Mouse (Mus musculus) forebrain, embryonic 10.5 days (tissue): ENCODE measurements around the gene Btbd35f27. TPM values are rescaled to one million over a fixed set of nuclear protein-coding genes. Genes with fewer than 3 reads are reported as not detected.
"Not testable (repeated sequence)": the region's sequence is repeated elsewhere in the genome, so short reads cannot be mapped to it uniquely, and the experiment has no call there.

Experiments
- DNase-seq: peaks from one replicate; pipeline ENCODE4 v3.0.0-alpha.2; 2017; ENCODE audit warnings: low spot score; ENCODE audit errors: extremely low spot score
- H3K27ac ChIP-seq: fragments of 300-500 bp; sonication (generic); 2 replicates; pipeline ENCODE4 v1.5.1; 2016; ENCODE audit warnings: mild to moderate bottlenecking
- H3K27me3 ChIP-seq: fragments of 300-500 bp; sonication (generic); 2 replicates; pipeline ENCODE4 v1.6.1; 2016; ENCODE audit warnings: mild to moderate bottlenecking; ENCODE audit not compliant: poor library complexity, severe bottlenecking
- H3K36me3 ChIP-seq: fragments of 300-500 bp; sonication (generic); replicated peaks from 2 replicates; pipeline ENCODE4 v1.6.1; 2016; ENCODE audit warnings: mild to moderate bottlenecking, moderate library complexity
- H3K4me1 ChIP-seq: fragments of 300-500 bp; sonication (generic); 2 replicates; pipeline ENCODE4 v1.6.1; 2016
- H3K4me3 ChIP-seq: fragments of 300-500 bp; sonication (generic); 2 replicates; pipeline ENCODE4 v1.5.1; 2016; ENCODE audit warnings: mild to moderate bottlenecking, moderate library complexity
- H3K9me3 ChIP-seq: fragments of 300-500 bp; sonication (generic); 2 replicates; pipeline ENCODE4 v1.6.1; 2016; ENCODE audit warnings: mild to moderate bottlenecking, moderate library complexity
- WGBS: fragments of 180-500 bp; shearing (Covaris S2); methylation state at CpG from one replicate; pipeline ENCODE4 v1.1.7; 2016; 5-methylcytosine and 5-hydroxymethylcytosine counted together
- polyA plus RNA-seq: library from polyadenylated mRNA; unstranded; fragments of >200 nt; fragmentation: Nextera tagmentation; extraction: Ambion mirVana; gene quantifications from 2 replicates; pipeline ENCODE4 v1.2.1, GENCODE M21; 2016

Gene Btbd35f27
- not detected in 2 replicates for polyA plus RNA-seq

- not testable (repeated sequence) for H3K4me1 ChIP-seq, H3K27me3 ChIP-seq, H3K9me3 ChIP-seq, H3K4me3 ChIP-seq, H3K27ac ChIP-seq, H3K36me3 ChIP-seq, DNase-seq
- 79% methylated on average over 2 of the region's 3 CpGs for WGBS
These were observed at the start of gene Btbd35f27 for GRCm38 (mm10) chrX:4951835-4952234. Gene Btbd35f27 (plus strand): TSS chrX:4952135.

Other genes with a start within 250 kb of the Btbd35f27 start
- not detected in 2 replicates for gene Btbd35f4, start 151.6 kb upstream of the Btbd35f27 start, polyA plus RNA-seq